Mouse (Mus musculus): ENCODE data around the gene 4930578G10Rik.

GRCm38 (mm10) chr4:42888806-42889205 is 153.5 kb downstream of the 4930578G10Rik start:
- TF ChIP-seq GATA1 (IDR thresholded peaks at IDR 0.05; ENCODE audit: borderline replicate concordance, low read length) (no peak), FLI1 (IDR thresholded peaks at IDR 0.05; ENCODE audit: low read length) (no peak)
